Mouse (Mus musculus) intestine, embryonic 15.5 days (tissue): ENCODE measurements around the gene Pfn1. TPM values are rescaled to one million over a fixed set of nuclear protein-coding genes. Genes with fewer than 3 reads are reported as not detected.

ENCODE experiments used
- ATAC-seq: fragments of 200-750 bp; cut with Nextera tagmentation; 2 replicates; pipeline ENCODE4 v1.8.0; 2017; ENCODE audit warnings: moderate TSS enrichment, moderate library complexity
- H3K27ac ChIP-seq: fragments of 300-500 bp; sonication (generic); 2 replicates; pipeline ENCODE4 v1.5.1; 2015; ENCODE audit warnings: mild to moderate bottlenecking, inconsistent platforms
- H3K27me3 ChIP-seq: fragments of 300-500 bp; sonication (generic); replicated peaks from 2 replicates; pipeline ENCODE4 v1.6.1; 2015; ENCODE audit warnings: inconsistent platforms
- H3K36me3 ChIP-seq: fragments of 300-500 bp; sonication (generic); 2 replicates; pipeline ENCODE4 v1.6.1; 2015; ENCODE audit warnings: inconsistent platforms
- H3K4me1 ChIP-seq: fragments of 300-500 bp; sonication (generic); replicated peaks from 2 replicates; pipeline ENCODE4 v1.6.1; 2015; ENCODE audit warnings: inconsistent platforms
- H3K4me2 ChIP-seq: fragments of 300-500 bp; sonication (generic); replicated peaks from 2 replicates; pipeline ENCODE4 v1.6.1; 2015; ENCODE audit warnings: mild to moderate bottlenecking, inconsistent platforms
- H3K4me3 ChIP-seq: fragments of 300-500 bp; sonication (generic); replicated peaks from 2 replicates; pipeline ENCODE4 v1.5.1; 2015; ENCODE audit warnings: inconsistent platforms
- H3K9ac ChIP-seq: fragments of 300-500 bp; sonication (generic); 2 replicates; pipeline ENCODE4 v1.6.1; 2015; ENCODE audit warnings: inconsistent platforms
- H3K9me3 ChIP-seq: fragments of 300-500 bp; sonication (generic); 2 replicates; pipeline ENCODE4 v1.6.1; 2016; ENCODE audit warnings: inconsistent platforms
- WGBS: fragments of 180-500 bp; shearing (Covaris S2); methylation state at CpG from one replicate; pipeline ENCODE4 v1.1.7; 2015; 5-methylcytosine and 5-hydroxymethylcytosine counted together
- polyA plus RNA-seq: library from polyadenylated mRNA; unstranded; fragments of >200 nt; fragmentation: Nextera tagmentation; extraction: Ambion mirVana; gene quantifications from 2 replicates; pipeline ENCODE4 v1.2.1, GENCODE M21; 2015

The Pfn1 gene
- polyA plus RNA-seq, 1 experiment from 2014 or later, result 2,325 TPM

DNA sequence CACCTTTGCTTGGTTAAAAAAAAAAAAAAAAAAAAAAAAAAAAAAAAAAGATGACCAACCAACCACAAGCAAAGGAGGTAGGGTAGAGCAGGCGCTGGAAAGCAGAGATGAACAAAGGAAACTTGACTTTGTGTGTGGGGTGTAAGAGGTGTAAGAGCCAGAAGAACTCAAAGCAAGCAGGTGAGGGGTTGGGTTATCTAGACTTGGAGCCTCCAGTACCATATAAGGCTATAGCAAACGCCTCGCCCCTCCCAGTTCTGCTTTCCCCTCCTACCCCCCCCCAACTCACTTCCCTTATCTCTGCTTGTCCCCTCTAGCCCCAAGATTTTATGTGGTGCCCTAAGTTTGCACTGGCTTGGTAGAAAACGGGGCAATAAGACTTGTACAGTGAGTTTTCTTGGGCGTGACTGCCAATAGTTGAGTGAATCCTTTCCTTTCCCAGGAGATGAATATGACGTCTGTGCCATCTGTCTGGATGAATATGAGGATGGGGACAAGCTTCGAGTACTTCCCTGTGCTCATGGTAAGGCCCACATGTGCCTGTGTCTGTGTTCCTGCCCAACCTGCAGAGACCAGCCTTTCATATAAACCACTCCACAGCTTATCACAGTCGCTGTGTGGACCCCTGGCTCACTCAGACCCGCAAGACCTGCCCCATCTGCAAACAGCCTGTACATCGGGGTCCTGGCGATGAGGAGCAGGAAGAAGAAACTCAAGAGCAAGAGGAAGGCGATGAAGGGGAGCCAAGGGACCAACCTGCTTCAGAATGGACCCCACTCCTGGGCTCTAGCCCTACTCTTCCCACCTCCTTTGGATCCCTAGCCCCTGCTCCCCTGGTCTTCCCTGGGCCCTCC is 3.9 kb downstream of the Pfn1 start:
- WGBS, result 65% methylated on average over 12 of the region's 12 CpGs
- Histone ChIP-seq H3K27me3 (no peaks in the 10 kb centered on the region), H3K9me3 (no peaks in the 10 kb centered on the region), H3K4me3 (peak overlapping the region; percentile 12), H3K27ac (peak overlapping the region; percentile 68), H3K9ac (peak overlapping the region; percentile 18; the same call in 1 of the 2 replicates), H3K4me2 (peak overlapping the region; percentile 87), H3K36me3 (peaks cover 29% of the 10 kb centered on the region), H3K4me1 (peaks cover 45% of the 10 kb centered on the region)
- ATAC-seq, result no peak

DNA sequence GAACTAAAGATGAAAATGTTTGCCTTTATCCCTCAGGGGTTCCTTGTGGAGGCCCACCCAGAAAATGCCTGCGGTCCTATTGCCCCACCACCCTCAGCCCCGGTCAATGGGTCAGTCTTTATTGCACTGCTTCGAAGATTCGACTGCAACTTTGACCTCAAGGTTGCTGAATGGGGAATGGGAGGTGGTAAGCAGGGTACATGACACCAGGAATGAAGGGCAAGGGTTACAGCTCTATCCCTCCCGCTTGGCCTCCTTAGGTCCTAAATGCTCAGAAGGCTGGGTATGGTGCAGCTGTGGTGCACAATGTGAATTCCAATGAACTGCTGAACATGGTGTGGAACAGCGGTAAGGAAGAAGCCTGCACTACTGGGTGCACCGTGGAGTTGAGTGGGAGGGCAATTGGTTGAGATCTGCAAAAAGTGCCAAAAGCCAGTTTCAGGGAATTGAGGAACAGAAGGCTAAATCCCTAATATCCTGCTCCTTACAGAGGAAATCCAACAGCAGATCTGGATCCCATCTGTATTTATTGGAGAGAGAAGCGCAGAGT is 5.2 kb downstream of the Pfn1 start:
- Histone ChIP-seq H3K4me1 (peaks cover 48% of the 10 kb centered on the region), H3K9ac (no peak overlapping the region), H3K27me3 (no peaks in the 10 kb centered on the region), H3K4me3 (peak overlapping the region; percentile 10), H3K27ac (0 out of 2 replicates have a peak overlapping the region, but pooled peaks have one; percentile 32), H3K4me2 (peak overlapping the region; percentile 91), H3K9me3 (no peaks in the 10 kb centered on the region), H3K36me3 (peaks cover 36% of the 10 kb centered on the region)
- 72% methylated on average over 8 of the region's 8 CpGs for WGBS
- ATAC-seq, result no peak

DNA sequence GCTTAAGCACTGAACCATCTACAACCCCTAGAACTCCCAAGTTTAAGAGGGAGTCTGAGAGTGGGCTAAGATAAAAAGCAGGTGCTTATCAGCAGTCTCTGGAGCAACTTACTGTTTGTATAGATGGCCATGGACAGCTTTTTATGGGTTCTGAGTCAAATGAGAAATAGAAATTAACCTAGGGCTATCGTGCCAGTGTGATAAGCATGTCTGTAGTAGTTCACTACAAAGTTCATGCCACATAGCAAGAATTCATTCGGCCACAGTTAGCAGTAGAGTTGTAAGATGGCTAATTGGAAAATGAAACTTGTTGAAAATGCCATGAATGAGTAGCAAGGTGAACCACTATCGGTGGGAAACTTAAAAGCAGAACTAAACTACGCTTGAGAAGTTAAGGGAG is 5.9 kb downstream of the Pfn1 start:
- WGBS, result 63% methylated on average over 4 of the region's 4 CpGs
- Histone ChIP-seq H3K4me1 (peaks cover 48% of the 10 kb centered on the region), H3K4me3 (peak overlapping the region; percentile 67), H3K27ac (peak overlapping the region; percentile 96), H3K27me3 (no peaks in the 10 kb centered on the region), H3K9me3 (no peaks in the 10 kb centered on the region), H3K4me2 (peak overlapping the region; percentile 91), H3K9ac (peak overlapping the region; percentile 90), H3K36me3 (peaks cover 38% of the 10 kb centered on the region)
- no peak for ATAC-seq

DNA sequence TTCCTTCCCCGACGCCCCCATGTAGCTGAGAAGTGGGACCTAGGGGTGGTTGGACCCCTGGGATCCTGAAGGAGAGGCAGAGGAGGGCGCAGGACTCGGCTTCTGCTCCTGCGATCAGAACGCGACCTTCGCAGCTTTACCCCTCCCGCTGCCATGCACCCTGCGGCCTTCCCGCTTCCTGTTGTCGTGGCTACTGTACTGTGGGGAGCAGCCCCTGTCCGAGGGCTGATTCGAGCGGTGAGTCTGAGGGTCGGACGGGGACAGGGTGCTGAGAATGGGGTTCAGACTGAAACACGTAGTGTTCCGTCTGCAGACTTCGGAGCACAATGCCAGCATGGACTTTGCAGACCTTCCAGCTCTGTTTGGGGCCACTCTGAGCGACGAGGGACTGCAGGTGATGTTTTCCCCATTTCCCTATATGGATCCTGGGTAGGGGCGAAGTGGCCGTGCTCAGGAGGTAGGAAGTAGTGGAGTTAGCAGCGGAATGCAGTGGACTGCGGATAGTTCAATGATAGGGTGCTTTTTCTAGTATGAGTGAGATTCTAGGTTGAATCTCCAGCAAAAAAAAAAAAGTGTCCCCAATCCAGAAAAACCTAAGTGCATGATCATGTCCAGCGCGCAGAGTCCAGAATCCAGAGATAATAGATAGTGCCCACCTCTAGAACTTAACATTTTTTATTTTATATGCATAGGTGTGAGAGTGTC is 6.6 kb downstream of the Pfn1 start:
- Histone ChIP-seq H3K36me3 (peaks cover 38% of the 10 kb centered on the region), H3K27ac (peak overlapping the region; percentile 96), H3K27me3 (no peaks in the 10 kb centered on the region), H3K9me3 (no peaks in the 10 kb centered on the region), H3K4me2 (peak overlapping the region; percentile 91), H3K9ac (peak overlapping the region; percentile 90), H3K4me1 (peaks cover 48% of the 10 kb centered on the region), H3K4me3 (peak overlapping the region; percentile 67)
- 2% methylated on average over 28 of the region's 28 CpGs for WGBS
- peak; percentile 37 for ATAC-seq

DNA sequence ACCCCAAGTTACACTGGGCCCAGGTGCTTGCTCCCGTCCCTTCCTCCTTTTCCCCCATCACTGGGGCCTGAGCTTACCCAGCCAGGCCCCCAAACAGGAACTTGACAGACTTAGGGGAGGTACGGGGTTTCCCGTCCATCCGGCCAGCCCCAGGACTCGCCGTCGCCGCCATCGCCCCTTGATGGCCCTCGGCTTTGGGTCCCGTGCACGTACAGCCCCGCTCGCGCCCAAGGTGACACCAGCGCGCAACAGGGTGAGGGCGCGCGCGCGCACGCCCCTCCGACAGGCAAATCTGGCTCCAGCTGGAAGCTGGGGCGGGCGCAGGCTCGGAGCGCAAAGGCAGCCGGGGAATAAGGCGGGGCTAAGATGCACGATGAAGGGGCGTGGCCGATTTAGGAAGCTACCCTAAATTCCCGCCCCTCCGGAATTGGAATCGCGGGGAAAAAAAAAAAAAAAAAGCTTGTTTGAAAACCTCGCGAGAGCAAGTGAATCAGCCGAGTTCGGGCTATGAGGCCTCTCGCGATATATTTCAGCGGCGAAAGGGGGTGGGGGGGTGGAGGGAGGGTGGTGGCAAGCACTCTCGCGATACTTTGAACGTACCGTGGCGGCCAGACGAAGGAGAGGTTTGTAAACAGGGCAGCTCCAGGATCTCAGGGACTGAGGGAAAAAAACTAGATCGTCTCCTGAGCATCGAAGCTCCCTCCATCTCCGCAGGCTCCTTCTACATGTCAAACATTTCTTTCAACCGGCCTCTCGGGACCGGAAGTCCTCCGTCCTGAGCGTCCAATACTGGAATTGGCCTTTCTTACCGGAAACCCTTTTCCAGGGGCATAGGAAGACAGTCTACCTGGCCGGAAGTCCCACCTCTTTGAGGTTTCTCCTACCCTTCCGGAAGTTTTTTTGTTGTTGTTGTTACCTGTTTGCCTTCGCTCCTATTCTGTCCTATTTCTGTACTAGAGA is 7.5 kb downstream of the Pfn1 start, which contains the start of the genes Rnf167 and Slc25a11:
Gene Rnf167 (plus strand): TSS at position 545 of the 960 bp plus-strand sequence.
Gene Slc25a11 (minus strand): TSS at position 789 of the 960 bp plus-strand sequence.
- Histone ChIP-seq H3K4me3 (peak within 1 kb of the TSS; percentile 67), H3K27me3 (no peaks in the 10 kb centered on the region), H3K4me1 (peaks cover 41% of the 10 kb centered on the region), H3K36me3 (peaks cover 29% of the 10 kb centered on the region), H3K27ac (peak within 1 kb of the TSS; percentile 96), H3K9me3 (no peaks in the 10 kb centered on the region), H3K9ac (peak within 1 kb of the TSS; percentile 90), H3K4me2 (peak within 1 kb of the TSS; percentile 91)
- WGBS, result under 1% methylated on average over 63 of the region's 63 CpGs
- ATAC-seq, result peak; percentile 91

DNA sequence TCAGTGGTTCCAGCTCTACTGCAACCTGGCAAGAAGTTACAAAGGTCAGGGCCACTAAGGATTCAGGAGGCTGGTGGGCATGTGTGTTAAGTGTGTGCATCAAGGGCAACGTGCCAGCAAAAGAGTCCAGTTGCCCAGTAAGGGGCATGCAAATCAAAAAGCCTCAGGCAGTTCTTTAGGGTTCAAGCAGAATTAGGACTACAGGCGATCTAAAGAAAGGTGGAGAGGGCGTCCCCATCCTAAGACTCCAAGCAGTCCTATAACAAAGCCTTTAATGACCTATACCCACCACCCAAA is 8.2 kb downstream of the Pfn1 start:
- H3K9me3 ChIP-seq, result no peaks in the 10 kb centered on the region
- peaks cover 24% of the 10 kb centered on the region for H3K36me3 ChIP-seq
- peak overlapping the region; percentile 70 for H3K4me2 ChIP-seq
- H3K4me1 ChIP-seq, result peaks cover 35% of the 10 kb centered on the region
- no peaks in the 10 kb centered on the region for H3K27me3 ChIP-seq
- H3K4me3 ChIP-seq, result peak overlapping the region; percentile 66
- ATAC-seq, result no peak; the same call in 1 of the 2 replicates
- WGBS, result 24% methylated on average over 3 of the region's 3 CpGs
- peak overlapping the region; percentile 85 for H3K9ac ChIP-seq
- peak overlapping the region; percentile 87 for H3K27ac ChIP-seq

DNA sequence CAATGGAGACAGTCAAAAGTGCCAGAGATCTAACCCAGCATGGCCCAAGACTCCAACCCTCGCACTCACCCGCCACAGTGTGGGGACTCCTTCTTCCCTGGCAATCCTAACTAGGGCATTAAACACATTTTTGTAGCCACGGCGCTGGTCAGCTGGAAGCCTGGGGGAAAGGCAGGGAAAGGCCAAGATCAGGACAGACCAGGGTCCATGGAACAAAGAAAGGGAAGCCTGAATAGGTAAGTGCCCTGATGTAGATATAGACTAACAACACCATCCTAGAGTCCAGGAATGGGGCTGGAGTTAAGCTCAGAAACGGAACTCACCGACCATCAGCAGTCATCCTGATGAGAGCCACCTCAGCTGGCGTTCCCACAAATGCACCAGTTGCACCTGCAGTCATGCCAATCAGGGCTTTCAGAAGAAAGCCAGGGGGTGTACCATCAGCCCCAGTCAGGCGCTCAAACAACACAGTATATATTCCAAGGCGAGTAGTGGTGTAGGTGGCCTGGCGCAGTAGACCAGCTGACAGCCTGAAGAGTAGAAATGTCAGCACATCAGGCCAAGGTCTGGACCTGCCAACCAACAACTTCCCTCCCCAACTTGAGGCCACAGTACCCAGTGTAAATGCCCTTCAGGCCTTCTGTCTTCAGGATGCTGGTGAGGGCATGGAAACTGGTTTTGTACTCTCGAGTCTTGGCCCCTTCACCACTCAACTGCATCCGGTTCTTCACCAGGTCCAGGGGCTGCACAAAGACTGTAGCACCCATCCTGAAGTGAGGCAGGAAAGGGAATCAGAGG is 8.8 kb downstream of the Pfn1 start:
- peak overlapping the region; percentile 70 for H3K4me2 ChIP-seq
- no peaks in the 10 kb centered on the region for H3K27me3 ChIP-seq
- no peak overlapping the region for H3K27ac ChIP-seq
- H3K36me3 ChIP-seq, result peaks cover 19% of the 10 kb centered on the region
- peak overlapping the region; percentile 66 for H3K4me3 ChIP-seq
- H3K9me3 ChIP-seq, result no peaks in the 10 kb centered on the region
- WGBS, result 87% methylated on average over 12 of the region's 12 CpGs
- H3K9ac ChIP-seq, result peak overlapping the region; percentile 85
- no peak for ATAC-seq
- peaks cover 30% of the 10 kb centered on the region for H3K4me1 ChIP-seq

DNA sequence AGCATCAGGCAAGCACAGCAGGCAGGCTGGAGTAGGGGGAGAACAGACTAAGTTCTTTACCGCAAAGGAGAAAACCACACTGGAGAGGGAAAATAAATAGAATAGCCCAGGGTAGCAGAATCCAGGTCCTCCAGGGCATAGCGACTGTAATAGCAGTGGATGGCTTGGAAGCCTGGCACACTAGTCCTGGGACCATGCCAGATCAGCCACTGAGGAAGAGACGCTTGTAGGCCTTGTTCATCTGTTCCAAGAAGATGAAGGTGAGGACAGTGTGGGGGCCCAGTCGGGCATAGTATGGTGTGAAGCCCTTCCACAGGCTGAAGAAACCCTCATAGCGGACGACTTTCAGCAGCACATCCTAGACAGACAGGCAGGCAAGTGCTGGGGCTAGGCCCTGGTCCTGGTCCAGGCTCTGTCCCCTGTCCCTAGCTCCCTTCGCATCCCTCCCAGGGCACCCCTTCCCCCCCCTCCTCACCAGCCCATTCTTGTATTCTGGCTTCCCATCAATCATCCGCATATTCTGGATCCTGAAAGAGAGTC is 9.8 kb downstream of the Pfn1 start:
- no peak for ATAC-seq
- H3K9ac ChIP-seq, result no peak overlapping the region
- H3K27ac ChIP-seq, result no peak overlapping the region
- H3K4me3 ChIP-seq, result no peak overlapping the region
- no peaks in the 10 kb centered on the region for H3K9me3 ChIP-seq
- H3K27me3 ChIP-seq, result no peaks in the 10 kb centered on the region
- peaks cover 22% of the 10 kb centered on the region for H3K4me1 ChIP-seq
- peaks cover 15% of the 10 kb centered on the region for H3K36me3 ChIP-seq
- WGBS, result 93% methylated on average over 8 of the region's 8 CpGs
- no peak overlapping the region for H3K4me2 ChIP-seq

DNA sequence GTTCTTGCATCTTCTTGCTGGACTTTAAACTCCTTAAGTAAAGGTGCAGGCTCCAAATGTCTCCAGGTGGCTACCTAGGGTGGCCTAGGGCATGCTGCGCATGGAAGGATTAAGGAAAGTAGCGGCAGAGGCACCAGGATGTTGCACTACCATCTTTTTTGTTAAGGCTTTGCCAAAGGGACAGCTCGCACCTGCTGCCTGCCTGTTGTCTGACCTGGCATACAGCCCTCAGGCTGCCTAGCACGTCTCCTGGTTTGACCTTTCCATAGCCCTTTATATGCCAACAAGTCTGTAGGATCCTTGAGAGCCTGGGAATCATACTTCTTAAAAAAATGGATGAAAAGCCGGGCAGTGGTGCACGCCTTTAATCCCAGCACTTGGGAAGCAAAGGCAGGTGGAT is 11.4 kb downstream of the Pfn1 start:
- Histone ChIP-seq H3K27me3 (no peaks in the 10 kb centered on the region), H3K9ac (no peak overlapping the region), H3K9me3 (no peaks in the 10 kb centered on the region), H3K27ac (no peak overlapping the region), H3K4me3 (no peak overlapping the region), H3K4me1 (peaks cover 12% of the 10 kb centered on the region), H3K36me3 (peaks cover 8% of the 10 kb centered on the region), H3K4me2 (no peak overlapping the region)
- 93% methylated on average over 6 of the region's 6 CpGs for WGBS
- no peak for ATAC-seq

DNA sequence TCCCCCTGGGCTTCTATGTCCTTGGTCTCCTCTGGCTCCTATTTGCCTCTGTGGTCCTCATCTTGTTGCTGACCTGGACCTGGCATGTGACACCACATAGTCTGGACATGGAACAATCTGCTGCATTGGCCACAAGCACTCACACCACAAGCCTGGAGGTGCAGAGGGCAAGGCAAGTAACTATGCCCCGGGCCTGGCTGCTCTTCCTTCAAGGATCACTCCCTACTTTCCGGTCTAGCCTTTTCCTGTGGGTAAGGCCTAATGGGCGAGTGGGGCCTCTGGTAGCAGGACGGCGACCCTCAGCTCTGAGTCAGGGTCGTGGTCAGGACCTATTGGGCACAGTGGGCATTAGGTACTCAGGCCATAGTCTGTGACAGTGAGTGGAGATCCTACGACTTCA is 13.2 kb downstream of the Pfn1 start:
- Histone ChIP-seq H3K27ac (no peak overlapping the region), H3K9me3 (no peaks in the 10 kb centered on the region), H3K36me3 (peaks cover 8% of the 10 kb centered on the region), H3K4me1 (peaks cover 11% of the 10 kb centered on the region), H3K4me3 (no peak overlapping the region), H3K4me2 (no peak overlapping the region), H3K27me3 (no peaks in the 10 kb centered on the region), H3K9ac (no peak overlapping the region)
- no peak for ATAC-seq
- 82% methylated on average over 7 of the region's 7 CpGs for WGBS

DNA sequence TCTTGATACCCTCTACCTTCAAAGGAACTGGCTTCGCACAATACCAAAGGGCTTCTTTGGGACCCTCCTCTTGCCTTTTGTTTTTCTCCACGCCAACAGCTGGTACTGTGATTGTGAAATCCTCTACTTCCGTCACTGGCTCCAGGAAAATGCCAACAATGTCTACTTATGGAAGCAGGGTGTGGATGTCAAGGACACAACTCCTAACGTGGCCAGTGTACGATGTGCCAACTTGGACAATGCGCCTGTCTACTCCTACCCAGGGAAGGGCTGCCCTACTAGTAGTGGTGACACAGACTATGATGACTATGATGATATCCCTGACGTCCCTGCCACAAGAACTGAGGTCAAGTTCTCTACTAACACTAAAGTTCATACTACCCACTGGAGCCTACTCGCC is 14.5 kb downstream of the Pfn1 start:
- WGBS, result 84% methylated on average over 8 of the region's 8 CpGs
- Histone ChIP-seq H3K27me3 (no peaks in the 10 kb centered on the region), H3K36me3 (peaks cover 8% of the 10 kb centered on the region), H3K4me2 (no peak overlapping the region), H3K27ac (no peak overlapping the region), H3K4me3 (no peak overlapping the region), H3K4me1 (no peaks in the 10 kb centered on the region), H3K9me3 (no peaks in the 10 kb centered on the region), H3K9ac (no peak overlapping the region)
- no peak for ATAC-seq
